Comparison of ENCODE assay signal across 17 mouse cellular contexts in the genomic region with DNA sequence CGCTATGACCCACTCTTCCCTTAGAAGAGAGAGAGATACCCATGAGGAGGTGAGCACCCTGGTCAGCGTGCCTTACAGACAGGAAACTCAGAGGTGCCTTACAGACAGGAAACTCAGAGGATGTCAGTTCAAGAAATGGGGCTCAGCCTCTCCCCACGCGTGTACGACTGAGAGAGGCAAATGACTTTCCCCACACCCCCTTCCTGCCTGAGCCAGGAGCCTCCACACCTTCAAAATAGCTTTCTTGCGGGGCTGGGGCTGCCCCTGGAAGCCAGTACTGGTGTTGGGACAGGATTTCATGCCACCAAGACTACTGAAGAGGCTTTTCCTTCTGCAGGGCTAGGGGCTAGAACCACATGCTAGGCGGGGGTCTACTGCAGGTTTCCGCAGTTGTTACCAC. TPM values are rescaled to one million over a fixed set of nuclear protein-coding genes. Genes with fewer than 3 reads are reported as not detected.
DNase-seq lines count a peak whose midpoint lies in the region; ATAC-seq and TF ChIP-seq lines count a peak whose summit lies in the region.
"Had no signal": no experiment of that assay in that cellular context is flagged by ENCODE, and none has a peak within 500 bp of the region (broad histone marks: within the 10 kb centered on the region; RNA-seq: fewer than 3 reads in every experiment).

No protein-coding gene starts in this region.

- TF ChIP-seq POLR2A in bone marrow, adult 2 months (IDR thresholded peaks at IDR 0.05; ENCODE audit: borderline replicate concordance, control insufficient read depth, low read depth, low read length), result no peak

- no peak overlapping the region for H3K4me2 ChIP-seq in midbrain, embryonic 11.5 days
- H3K4me2 ChIP-seq in midbrain, embryonic 16.5 days (ENCODE audit: low read length), result no peak overlapping the region
- no peak overlapping the region for H3K4me2 ChIP-seq in intestine, embryonic 16.5 days (ENCODE audit: low read depth, low read length)
- H3K4me2 ChIP-seq: neural tube, embryonic 12.5 days had no signal

- intact Hi-C loops in heart, postnatal 14 days (cut with DNase I), result no loop called here

- DNase-seq in heart, adult 11 months, result peak; percentile 84
- DNase-seq in heart, postnatal 14 days, result no peak
- peak; percentile 45 for DNase-seq in midbrain, embryonic 11.5 days (ENCODE audit: low spot score, missing footprints)
- DNase-seq in thymus, postnatal 14 days, result peak; percentile 51
- DNase-seq in left cerebral cortex, adult 18-20 months (ENCODE audit: low spot score in 2 of 2), result no peak
- DNase-seq: cerebellum, adult 2 months; gastrocnemius, postnatal 10 days; heart, postnatal 36 days; kidney, postnatal 14 days; lung, postnatal 4 days; midbrain, embryonic 14.5 days; retina, postnatal 1 day had no signal

- peaks cover 3% of the 10 kb centered on the region for H3K36me3 ChIP-seq in midbrain, embryonic 11.5 days (ENCODE audit: control insufficient read depth, insufficient read depth, low read length)
- peaks cover 2% of the 10 kb centered on the region; the same call in 1 of the 2 replicates for H3K36me3 ChIP-seq in midbrain, embryonic 16.5 days (ENCODE audit: control insufficient read depth, insufficient read depth, low read length)
- H3K36me3 ChIP-seq in intestine, embryonic 16.5 days (ENCODE audit: control insufficient read depth, insufficient read depth, low read length), result peaks cover 3% of the 10 kb centered on the region; the same call in 1 of the 2 replicates

- no peaks in the 10 kb centered on the region for H3K4me1 ChIP-seq in midbrain, embryonic 11.5 days (ENCODE audit: control insufficient read depth, insufficient read depth, low read length)
- no peaks in the 10 kb centered on the region for H3K4me1 ChIP-seq in midbrain, embryonic 16.5 days (ENCODE audit: control insufficient read depth, insufficient read depth, low read length)
- H3K4me1 ChIP-seq in bone marrow, adult 2 months (ENCODE audit: control insufficient read depth, insufficient read depth, low read length), result peaks cover 13% of the 10 kb centered on the region
- H3K4me1 ChIP-seq in intestine, embryonic 16.5 days (ENCODE audit: control insufficient read depth, insufficient read depth, low read length), result no peaks in the 10 kb centered on the region
- H3K4me1 ChIP-seq: neural tube, embryonic 12.5 days had no signal

- no peak for ATAC-seq in midbrain, embryonic 11.5 days (ENCODE audit: low FRiP score)
- ATAC-seq in midbrain, embryonic 16.5 days, result no peak
- ATAC-seq in intestine, embryonic 16.5 days, result no peak
- ATAC-seq: forebrain, embryonic 16.5 days had no signal

- no peak overlapping the region for H3K4me3 ChIP-seq in midbrain, embryonic 11.5 days (ENCODE audit: low read depth, low read length)
- no peak overlapping the region for H3K4me3 ChIP-seq in midbrain, embryonic 16.5 days (ENCODE audit: low read depth, low read length)
- H3K4me3 ChIP-seq in bone marrow, adult 2 months (replicated peaks; ENCODE audit: control insufficient read depth, low read depth, low read length), result no peak overlapping the region
- H3K4me3 ChIP-seq in intestine, embryonic 16.5 days (ENCODE audit: low read length), result no peak overlapping the region
- H3K4me3 ChIP-seq: neural tube, embryonic 12.5 days had no signal

- H3K9ac ChIP-seq in midbrain, embryonic 11.5 days (ENCODE audit: low read length), result no peak overlapping the region
- no peak overlapping the region for H3K9ac ChIP-seq in midbrain, embryonic 16.5 days (ENCODE audit: low read depth, low read length)
- H3K9ac ChIP-seq in intestine, embryonic 16.5 days (ENCODE audit: low read depth, low read length), result no peak overlapping the region
- H3K9ac ChIP-seq: neural tube, embryonic 12.5 days had no signal

- H3K9me3 ChIP-seq in midbrain, embryonic 11.5 days (ENCODE audit: control insufficient read depth, low read length), result no peaks in the 10 kb centered on the region
- no peaks in the 10 kb centered on the region for H3K9me3 ChIP-seq in midbrain, embryonic 16.5 days (replicated peaks; ENCODE audit: control insufficient read depth, low read length, poor library complexity, severe bottlenecking)
- H3K9me3 ChIP-seq in intestine, embryonic 16.5 days (ENCODE audit: control insufficient read depth, low read length), result no peaks in the 10 kb centered on the region
- H3K9me3 ChIP-seq: neural tube, embryonic 12.5 days had no signal

- no peak for TF ChIP-seq CTCF in bone marrow, adult 2 months (IDR thresholded peaks at IDR 0.05; ENCODE audit: control insufficient read depth, insufficient read depth, low read length)

- no peak overlapping the region for H3K27ac ChIP-seq in midbrain, embryonic 11.5 days (ENCODE audit: low read depth, low read length)
- no peak overlapping the region for H3K27ac ChIP-seq in midbrain, embryonic 16.5 days (ENCODE audit: low read length)
- H3K27ac ChIP-seq in bone marrow, adult 2 months (ENCODE audit: control insufficient read depth, insufficient read depth, low read depth, low read length, poor library complexity), result peak overlapping the region; percentile 56
- H3K27ac ChIP-seq in intestine, embryonic 16.5 days (ENCODE audit: low read length), result no peak overlapping the region
- H3K27ac ChIP-seq: neural tube, embryonic 12.5 days had no signal

- 93% methylated on average over 8 of the region's 8 CpGs for WGBS in midbrain, embryonic 11.5 days
- WGBS in midbrain, embryonic 16.5 days, result 93% methylated on average over 8 of the region's 8 CpGs
- 46% methylated on average over 8 of the region's 8 CpGs for WGBS in bone marrow, adult 2 months
- 81% methylated on average over 8 of the region's 8 CpGs for WGBS in intestine, embryonic 16.5 days

- H3K27me3 ChIP-seq in midbrain, embryonic 11.5 days (ENCODE audit: control insufficient read depth, insufficient read depth, low read length), result no peaks in the 10 kb centered on the region
- no peaks in the 10 kb centered on the region for H3K27me3 ChIP-seq in midbrain, embryonic 16.5 days (ENCODE audit: control insufficient read depth, insufficient read depth, low read depth, low read length)
- H3K27me3 ChIP-seq in intestine, embryonic 16.5 days (replicated peaks; ENCODE audit: control insufficient read depth, insufficient read depth, low read length), result no peaks in the 10 kb centered on the region
- H3K27me3 ChIP-seq: neural tube, embryonic 12.5 days had no signal

RNA-seq across cellular contexts. Expression of a gene that starts 18.7 kb away (rescaled TPM):
- 1 to 10 TPM; 1.9 TPM for total RNA-seq in heart, postnatal 14 days (2021)
- polyA plus RNA-seq in midbrain, embryonic 11.5 days (2014; fragmentation: Nextera tagmentation; extraction: Ambion mirVana), result 6.0 and 7.8 TPM in 2 replicates
- polyA plus RNA-seq in midbrain, embryonic 16.5 days (2015; fragmentation: Nextera tagmentation; extraction: Ambion mirVana), result 1.1 and 1.2 TPM in 2 replicates
- 10.3 and 19.0 TPM in 2 replicates for polyA plus RNA-seq in bone marrow, adult 2 months (2011; ENCODE audit: insufficient read depth, insufficient read length, low replicate concordance, missing spikeins)
- 1 to 10 TPM; 1.4 to 2.6 TPM for total RNA-seq in left cerebral cortex, adult 18-20 months (2021)
- polyA plus RNA-seq in intestine, embryonic 16.5 days (2015; fragmentation: Nextera tagmentation; extraction: Ambion mirVana), result 50.1 and 59.9 TPM in 2 replicates

RNA-seq across cellular contexts. Expression of a gene that starts 29.3 kb away (rescaled TPM):
- 10 to 100 TPM; 17.6 to 21.6 TPM for total RNA-seq in heart, postnatal 14 days (2021)
- polyA plus RNA-seq in midbrain, embryonic 11.5 days (2014; fragmentation: Nextera tagmentation; extraction: Ambion mirVana), result 1.8 and 3.5 TPM in 2 replicates
- polyA plus RNA-seq in midbrain, embryonic 16.5 days (2015; fragmentation: Nextera tagmentation; extraction: Ambion mirVana), result 3.5 and 4.7 TPM in 2 replicates
- polyA plus RNA-seq in bone marrow, adult 2 months (2011; ENCODE audit: insufficient read depth, insufficient read length, low replicate concordance, missing spikeins), result 23.6 and 39.6 TPM in 2 replicates
- 10 to 100 TPM; 35.5 to 39.2 TPM for total RNA-seq in left cerebral cortex, adult 18-20 months (2021)
- 1.3 and 1.6 TPM in 2 replicates for polyA plus RNA-seq in intestine, embryonic 16.5 days (2015; fragmentation: Nextera tagmentation; extraction: Ambion mirVana)

RNA-seq across cellular contexts. Expression of a gene that starts 36.5 kb away (rescaled TPM):
- 1 to 10 TPM; 7.7 to 8.6 TPM for total RNA-seq in heart, postnatal 14 days (2021)
- 24.2 and 28.6 TPM in 2 replicates for polyA plus RNA-seq in midbrain, embryonic 11.5 days (2014; fragmentation: Nextera tagmentation; extraction: Ambion mirVana)
- polyA plus RNA-seq in midbrain, embryonic 16.5 days (2015; fragmentation: Nextera tagmentation; extraction: Ambion mirVana), result 16.1 and 17.0 TPM in 2 replicates
- 10.5 and 15.9 TPM in 2 replicates for polyA plus RNA-seq in bone marrow, adult 2 months (2011; ENCODE audit: insufficient read depth, insufficient read length, low replicate concordance, missing spikeins)
- 10 to 100 TPM in 1 of 2 experiments, 1 to 10 TPM in 1; 9.9 to 11.6 TPM for total RNA-seq in left cerebral cortex, adult 18-20 months (2021)
- 17.1 and 17.3 TPM in 2 replicates for polyA plus RNA-seq in intestine, embryonic 16.5 days (2015; fragmentation: Nextera tagmentation; extraction: Ambion mirVana)

RNA-seq across cellular contexts. Expression of a gene that starts 46.1 kb away (rescaled TPM):
- 1 to 10 TPM; 4.2 to 4.9 TPM for total RNA-seq in heart, postnatal 14 days (2021)
- polyA plus RNA-seq in midbrain, embryonic 11.5 days (2014; fragmentation: Nextera tagmentation; extraction: Ambion mirVana), result 6.8 and 7.8 TPM in 2 replicates
- polyA plus RNA-seq in midbrain, embryonic 16.5 days (2015; fragmentation: Nextera tagmentation; extraction: Ambion mirVana), result 6.1 and 6.5 TPM in 2 replicates
- 3.8 and 12.2 TPM in 2 replicates for polyA plus RNA-seq in bone marrow, adult 2 months (2011; ENCODE audit: insufficient read depth, insufficient read length, low replicate concordance, missing spikeins)
- total RNA-seq in left cerebral cortex, adult 18-20 months (2021), result 1 to 10 TPM; 8.3 to 10.0 TPM
- polyA plus RNA-seq in intestine, embryonic 16.5 days (2015; fragmentation: Nextera tagmentation; extraction: Ambion mirVana), result 5.5 and 7.5 TPM in 2 replicates

RNA-seq across cellular contexts. Expression of a gene that starts 51.8 kb away (rescaled TPM):
- 10 to 100 TPM; 10.4 to 10.7 TPM for total RNA-seq in heart, postnatal 14 days (2021)
- polyA plus RNA-seq in midbrain, embryonic 11.5 days (2014; fragmentation: Nextera tagmentation; extraction: Ambion mirVana), result 9.6 and 12.4 TPM in 2 replicates
- polyA plus RNA-seq in midbrain, embryonic 16.5 days (2015; fragmentation: Nextera tagmentation; extraction: Ambion mirVana), result 14.7 and 18.5 TPM in 2 replicates
- 2.8 and 10.4 TPM in 2 replicates for polyA plus RNA-seq in bone marrow, adult 2 months (2011; ENCODE audit: insufficient read depth, insufficient read length, low replicate concordance, missing spikeins)
- total RNA-seq in left cerebral cortex, adult 18-20 months (2021), result 1 to 10 TPM; 7.1 to 9.7 TPM
- 16.6 and 18.5 TPM in 2 replicates for polyA plus RNA-seq in intestine, embryonic 16.5 days (2015; fragmentation: Nextera tagmentation; extraction: Ambion mirVana)

Comparison
In these comparisons a context has a peak if more than half of its experiments do, and no peak if none do; other contexts are left out.
1. DNase-seq: peak in heart, adult 11 months (single experiment), midbrain, embryonic 11.5 days (single experiment) and thymus, postnatal 14 days (single experiment); none in heart, postnatal 14 days (0 of 2) and left cerebral cortex, adult 18-20 months (0 of 2).